Mouse (Mus musculus) E14TG2a.4 (cell line): ENCODE measurements around the gene Il18.

Source experiments
- CTCF ChIP-seq: conservative IDR thresholded peaks from 2 replicates; pipeline ENCODE4 v1.5.1; 2014; ENCODE audit warnings: low read length
- NANOG ChIP-seq: IDR thresholded peaks from 2 replicates; pipeline ENCODE4 v1.6.1; 2014; ENCODE audit warnings: borderline replicate concordance, low read length, mixed read lengths
- POU5F1 ChIP-seq: IDR thresholded peaks from 2 replicates; pipeline ENCODE4 v1.6.1; 2014; ENCODE audit warnings: low read length, borderline replicate concordance

DNA sequence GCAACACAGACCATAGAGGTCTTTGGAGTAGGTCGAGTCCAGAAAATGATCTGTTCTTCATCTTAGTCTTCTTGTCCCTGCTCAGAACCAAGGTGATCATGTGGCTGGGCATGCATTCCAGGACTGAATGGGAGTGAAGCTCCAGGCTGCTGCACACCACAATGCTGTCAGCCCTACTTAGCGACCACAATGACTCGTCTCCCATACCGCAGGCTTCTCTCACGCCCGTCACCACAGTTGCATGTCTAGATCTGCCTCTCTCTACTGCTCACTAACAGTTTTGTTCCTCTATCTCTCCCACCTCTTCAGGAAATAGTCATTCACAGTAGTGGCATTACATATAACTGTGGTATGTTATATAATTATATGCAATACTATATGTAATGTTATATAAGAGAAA is 33.9 kb upstream of the Il18 start:
- TF ChIP-seq CTCF (no peak), POU5F1 (no peak), NANOG (no peak)
